Mouse (Mus musculus) frontal cortex, postnatal 14 days (tissue): Measurements from ENCODE around the gene Adamts8.

Experiments used
- DNase-seq, 2 experiments: peaks; one replicate each; pipeline ENCODE4 v3.0.0; 2022; ENCODE audit warnings: low spot score in 2 of 2

The Adamts8 gene

DNA sequence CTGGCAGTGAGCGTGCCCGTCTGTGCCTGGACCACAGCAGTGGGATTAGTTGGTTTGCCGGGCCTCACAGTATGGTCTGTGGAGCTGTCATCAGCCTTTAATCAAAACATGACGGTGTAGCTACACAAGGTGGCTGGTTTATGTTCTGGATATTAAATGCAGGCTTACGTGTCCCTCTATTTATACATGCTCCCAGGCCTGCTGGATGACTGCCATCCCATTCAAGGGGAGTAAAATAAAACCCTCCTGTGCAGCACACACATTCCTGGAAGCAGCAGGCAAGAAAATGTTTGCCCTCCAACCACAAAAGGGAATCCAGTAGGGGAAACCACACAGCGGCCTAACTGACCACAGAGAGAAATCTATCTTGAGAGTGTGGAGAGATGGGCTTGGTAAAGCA is 43.4 kb downstream of the Adamts8 start:
- no peak for DNase-seq

DNA sequence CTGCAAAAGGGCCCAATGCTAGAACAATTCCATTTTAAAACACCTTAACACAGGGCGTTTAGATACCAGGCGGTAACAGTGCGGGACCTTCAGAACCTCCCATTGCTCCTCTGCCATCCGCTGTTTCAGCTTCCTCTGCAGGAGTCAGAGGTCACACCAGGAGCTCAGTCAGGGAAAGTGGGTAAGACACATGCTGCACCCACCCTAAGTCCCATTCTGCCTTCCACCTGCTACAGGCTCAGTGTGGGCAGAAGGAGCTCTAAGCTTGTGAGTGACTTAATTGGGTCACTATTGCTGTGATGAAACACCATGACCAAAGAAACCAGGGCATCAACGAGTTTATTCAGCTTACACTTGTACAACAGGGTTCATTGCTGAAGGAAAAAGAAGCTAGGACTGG is 50.7 kb downstream of the Adamts8 start:
- no peak for DNase-seq

DNA sequence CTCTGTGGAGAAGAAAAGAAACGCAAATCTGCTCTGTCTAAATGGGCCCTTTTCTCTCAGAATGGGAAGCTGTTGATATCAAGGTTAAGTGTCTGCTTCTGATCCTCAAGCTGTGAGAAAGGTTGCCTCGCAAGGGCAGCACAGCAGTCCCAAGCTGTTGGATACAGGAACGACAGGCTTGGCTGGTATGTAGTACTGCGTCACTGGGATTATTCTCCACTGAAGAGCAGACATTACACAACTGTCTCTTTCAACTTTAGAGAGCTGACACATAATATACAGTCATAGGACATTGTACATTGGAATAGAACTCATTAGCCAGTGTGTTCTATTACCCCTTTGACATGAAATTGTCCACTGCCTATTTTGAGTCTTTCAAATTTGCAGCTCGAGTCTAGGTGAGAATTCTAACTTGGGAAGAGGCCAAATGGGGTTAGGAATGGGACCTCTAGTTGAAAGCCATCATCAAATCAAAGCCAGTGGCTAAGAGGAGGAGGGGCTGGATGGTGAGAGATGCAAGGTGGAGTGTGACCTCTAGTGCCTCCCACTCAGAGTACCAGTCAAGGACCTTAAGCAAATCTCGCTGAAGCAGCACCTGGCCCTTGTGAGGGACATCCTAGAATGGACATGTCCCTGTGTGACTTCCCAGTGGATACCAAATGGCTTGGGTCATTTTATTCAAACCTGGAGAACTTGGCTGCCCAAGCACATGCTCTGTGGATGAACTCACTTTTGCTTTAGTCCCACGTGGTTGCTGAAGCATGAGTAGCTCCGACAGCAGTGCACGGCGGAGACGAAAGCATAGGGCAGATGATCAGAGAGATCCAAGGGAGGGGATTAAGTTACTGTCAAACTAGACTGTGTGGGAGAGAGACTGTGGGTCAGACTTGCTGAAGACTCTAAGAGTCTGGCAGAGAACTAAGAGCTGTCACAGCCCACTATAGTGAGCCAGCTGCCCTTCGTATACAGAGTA is 54.5 kb downstream of the Adamts8 start:
- no peak for DNase-seq

DNA sequence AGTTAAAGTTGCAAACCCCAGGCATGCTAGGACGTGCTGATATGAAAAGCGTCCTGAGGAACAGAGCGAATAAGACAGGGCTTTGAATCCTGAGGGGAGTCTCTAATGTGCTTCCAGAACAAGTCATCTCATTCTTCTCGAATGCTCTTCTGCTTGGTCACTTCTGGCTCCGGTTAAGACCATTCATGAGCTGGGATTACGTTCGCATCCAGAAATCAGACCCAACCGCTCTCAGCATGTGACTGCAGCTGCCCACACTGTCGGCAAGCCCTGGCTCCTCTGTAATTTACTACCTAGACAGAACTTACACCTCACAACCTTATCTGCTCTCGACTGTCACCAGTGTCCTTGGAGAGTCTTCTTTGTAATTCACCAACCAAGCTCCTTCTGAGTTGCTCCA is 58.3 kb downstream of the Adamts8 start:
- DNase-seq, result no peak

DNA sequence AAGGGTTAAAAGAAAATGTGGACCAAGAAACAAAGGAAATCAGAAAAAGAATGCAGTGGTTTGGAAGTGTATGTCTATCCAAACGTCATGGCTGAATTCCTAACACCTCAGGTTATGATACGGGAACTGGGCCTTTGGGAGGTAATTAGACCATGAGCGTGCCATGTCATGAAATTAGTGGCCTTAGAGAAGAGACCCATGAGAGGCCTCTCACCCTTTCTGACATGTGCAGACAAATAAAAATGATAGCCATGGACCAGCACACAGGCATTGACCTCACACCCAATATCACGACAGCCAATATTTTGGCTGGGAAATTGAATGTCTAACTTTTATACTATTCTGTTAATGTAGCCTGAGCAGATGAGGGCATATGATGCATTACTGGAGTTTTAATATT is 60.2 kb downstream of the Adamts8 start:
- DNase-seq, result no peak

DNA sequence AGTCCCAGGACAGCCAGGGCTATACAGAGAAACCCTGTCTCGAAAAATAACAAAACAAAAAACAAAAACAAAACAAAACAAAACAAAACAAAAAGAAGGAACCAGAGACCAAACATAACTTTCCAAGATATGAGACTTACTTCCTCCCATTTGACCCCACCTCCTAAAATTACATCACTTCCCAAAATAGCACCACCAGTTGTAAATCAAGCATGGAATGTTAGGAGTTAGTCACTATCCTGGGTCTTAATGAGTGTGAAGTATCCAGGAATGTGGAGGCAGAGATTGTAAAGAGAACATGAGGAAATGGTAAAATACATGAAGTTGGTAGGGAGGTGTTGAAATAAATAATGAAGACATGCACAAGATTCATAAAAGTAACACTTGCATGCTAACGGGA is 67.0 kb downstream of the Adamts8 start:
- no peak for DNase-seq

GRCm38 (mm10) chr9:31010040-31010439 is 67.7 kb downstream of the Adamts8 start:
- DNase-seq, result no peak

GRCm38 (mm10) chr9:31010749-31011148 is 68.4 kb downstream of the Adamts8 start:
- DNase-seq, result no peak

DNA sequence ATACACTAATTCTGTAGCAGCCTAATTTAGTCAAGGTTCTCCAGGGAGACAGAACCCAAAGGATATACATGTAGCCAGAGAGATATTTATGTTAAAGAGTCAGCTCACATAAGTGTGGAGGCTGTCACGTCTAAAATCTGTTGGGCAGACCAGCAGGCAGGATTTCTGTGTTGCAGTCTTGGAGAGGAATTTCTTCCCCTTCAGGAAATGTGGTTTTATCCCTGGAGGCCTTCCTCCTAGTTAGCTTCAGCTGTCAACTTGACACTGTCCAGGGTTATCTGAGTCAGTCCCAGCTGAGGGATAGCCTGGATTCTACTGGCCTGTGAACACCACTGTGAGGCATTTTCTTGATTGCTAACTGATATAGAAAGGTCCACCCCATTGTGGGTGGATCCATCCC is 69.2 kb downstream of the Adamts8 start:
- no peak for DNase-seq

GRCm38 (mm10) chr9:31012674-31013073 is 70.3 kb downstream of the Adamts8 start:
- no peak for DNase-seq

DNA sequence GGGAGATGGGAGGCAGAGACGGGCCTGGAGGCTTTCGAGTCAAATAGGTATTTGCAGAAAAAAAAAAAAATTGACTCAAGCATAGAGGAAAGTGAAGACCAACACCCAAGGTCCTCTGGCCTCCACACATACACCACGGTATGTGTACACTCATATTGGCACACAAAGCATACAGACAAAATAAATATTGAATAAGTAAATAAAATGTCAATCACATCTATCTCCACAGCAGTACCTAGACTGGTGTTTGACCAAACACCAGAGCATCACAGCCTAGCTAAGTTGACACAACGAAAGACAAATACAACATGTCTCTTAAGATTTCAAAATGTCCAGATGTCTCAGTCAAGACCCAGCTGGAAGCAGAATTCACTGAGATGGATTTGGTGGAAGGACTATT is 71.1 kb downstream of the Adamts8 start:
- no peak for DNase-seq
